Mouse (Mus musculus): Measurements from ENCODE around the gene Nit1. TPM values are rescaled to one million over a fixed set of nuclear protein-coding genes. Genes with fewer than 3 reads are reported as not detected.

Gene Nit1
- total RNA-seq, 2 experiments from 2014 or later = 35.3 to 36.8 TPM

DNA sequence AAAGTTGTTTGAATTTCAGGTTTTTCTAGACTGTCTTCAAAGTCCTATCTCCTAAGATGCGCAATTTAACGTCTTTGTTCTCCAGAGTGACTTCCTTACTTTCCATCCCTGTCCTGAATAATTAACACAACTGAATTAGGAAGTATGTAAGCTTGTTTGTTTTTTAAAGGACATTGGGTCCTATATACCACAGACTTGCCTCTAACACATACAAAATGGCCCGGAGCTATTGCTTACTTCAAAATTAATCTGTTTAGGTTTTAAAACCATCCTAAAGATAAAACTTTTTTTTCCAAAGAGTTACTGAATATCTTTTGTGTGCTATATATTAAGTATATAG, 50.4 kb downstream of the Nit1 start:
- intact Hi-C loops (cut with DNase I) = no loop called here
- DNase-seq = no peak

DNA sequence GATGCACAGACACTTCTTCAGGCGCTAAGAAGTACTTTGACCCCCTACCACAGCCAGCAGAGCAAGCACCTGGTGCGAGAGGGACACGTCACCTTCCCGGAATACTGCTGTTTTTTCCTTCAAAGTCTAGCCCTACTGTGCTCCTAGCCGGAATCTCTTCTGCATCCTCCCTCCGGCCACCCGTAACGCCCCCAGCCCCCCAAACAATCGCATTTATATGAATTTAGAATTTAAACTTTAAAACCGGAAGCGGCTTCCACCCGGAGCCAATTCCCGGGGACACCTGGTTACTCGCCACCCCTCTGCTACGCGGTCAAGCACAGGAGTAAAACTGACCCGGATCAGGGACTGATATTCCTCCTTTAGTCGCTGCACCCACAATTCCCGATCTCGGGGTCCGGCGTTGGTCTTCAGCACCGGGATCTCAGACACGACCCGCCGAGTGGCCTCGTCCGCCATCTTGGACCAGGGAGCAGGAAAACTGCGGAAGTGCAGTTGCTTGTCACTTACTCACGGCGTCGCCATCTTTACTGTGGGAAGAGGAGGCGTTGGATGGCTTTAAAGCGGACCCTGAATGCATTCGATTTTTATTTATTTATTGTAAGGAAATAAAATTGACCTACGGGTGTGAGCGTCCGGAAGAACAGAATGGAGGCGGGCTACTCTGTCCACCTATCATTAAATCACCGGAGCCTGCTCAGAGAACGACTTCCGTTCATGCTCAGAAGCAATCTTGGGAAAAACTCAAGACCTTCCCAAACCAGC, 51.0 kb downstream of the Nit1 start, which contains the start of gene Ufc1:
Gene Ufc1, minus strand, starts transcription at position 727 of the 765 bp plus-strand sequence.
- intact Hi-C loops (cut with DNase I) = no loop called here

DNA sequence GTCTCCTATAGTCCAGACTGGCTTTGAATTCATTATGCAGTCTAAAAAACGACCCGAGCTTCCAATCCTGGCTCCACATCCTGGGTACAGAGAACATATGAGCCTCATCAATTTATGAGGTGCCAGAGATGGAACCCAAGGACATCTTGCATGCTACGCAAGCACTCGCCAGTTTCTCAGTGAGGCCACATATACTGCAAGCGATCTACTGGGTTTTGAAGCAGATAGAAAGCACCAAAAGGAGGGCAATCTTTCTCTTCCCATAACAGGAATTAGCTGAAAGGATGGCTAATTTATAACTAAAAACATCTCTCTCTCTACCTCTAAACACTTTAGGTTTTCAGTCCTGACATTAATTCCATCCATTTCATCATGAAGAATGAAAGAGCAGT, 51.5 kb downstream of the Nit1 start:
- intact Hi-C loops (cut with DNase I) = no loop called here
- no peak for DNase-seq

More for the DNA sequence above, 51.0 kb downstream of the Nit1 start, which contains the start of gene Ufc1:
- DNase-seq = peak; percentile 79

DNA sequence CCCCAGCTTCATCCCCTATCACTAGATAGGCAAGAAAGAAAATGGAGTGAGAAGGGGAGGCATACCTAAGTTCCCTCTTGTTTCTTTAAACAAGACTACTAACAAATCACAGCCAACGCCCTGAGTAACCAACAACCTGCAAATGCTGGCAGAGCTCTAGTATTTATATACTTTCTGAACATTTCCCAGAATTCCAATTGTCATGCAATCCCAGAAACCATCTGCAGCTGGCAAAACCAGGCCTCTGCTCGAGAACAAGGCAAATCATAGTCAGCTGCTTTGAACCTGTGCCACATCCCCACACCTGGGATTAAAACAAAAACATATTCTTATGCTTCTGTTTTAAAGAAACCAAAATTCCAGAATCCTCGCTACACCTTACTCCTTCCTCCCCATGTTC, 52.1 kb downstream of the Nit1 start:
- no peak for DNase-seq
- intact Hi-C loops (cut with DNase I) = no loop called here

DNA sequence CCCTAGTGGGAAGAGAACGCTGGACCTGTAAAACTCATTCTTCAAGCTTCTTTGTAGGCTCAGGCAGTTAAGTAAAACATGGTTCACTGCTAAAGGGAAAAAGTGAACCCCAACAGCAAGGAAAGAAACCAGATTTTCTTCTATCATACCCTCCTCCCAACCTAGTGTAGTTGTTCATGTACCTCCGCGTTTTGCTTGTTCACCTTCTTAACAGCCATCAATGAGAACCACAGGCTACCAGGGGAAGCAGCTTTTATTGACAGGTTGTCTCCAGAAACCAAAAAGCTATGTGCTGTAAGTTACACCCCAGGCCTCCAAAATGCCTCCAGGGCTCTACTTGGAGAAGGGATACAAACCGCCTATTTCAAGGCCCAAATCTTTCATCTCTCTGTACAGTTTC, 57.1 kb downstream of the Nit1 start:
- no peak for DNase-seq
- intact Hi-C loops (cut with DNase I) = no loop called here

Other genes starting within 250 kb of the Nit1 start
- 1 to 10 TPM in 1 of 2 experiments, under 1 TPM in 1; 0.91 to 1.6 TPM for gene Cfap126, start 231.7 kb downstream of the Nit1 start, total RNA-seq (2021)
- 100 to 1,000 TPM; 200 to 212 TPM for gene Sdhc, start 195.0 kb downstream of the Nit1 start, total RNA-seq (2021)
- gene Mpz, start 194.9 kb downstream of the Nit1 start, total RNA-seq (2021) = not detected
- gene Pcp4l1, start 149.4 kb downstream of the Nit1 start, total RNA-seq (2021) = 10 to 100 TPM in 1 of 2 experiments, 1 to 10 TPM in 1; 9.0 to 11.3 TPM
- gene Nr1i3, start 131.7 kb downstream of the Nit1 start, total RNA-seq (2021) = not detected
- gene Tomm40l, start 123.1 kb downstream of the Nit1 start, total RNA-seq (2021) = 10 to 100 TPM; 50.7 to 56.9 TPM
- gene Apoa2, start 120.6 kb downstream of the Nit1 start, total RNA-seq (2021) = 1 to 10 TPM; 2.6 to 3.0 TPM
- gene Fcer1g, start 111.3 kb downstream of the Nit1 start, total RNA-seq (2021) = 1 to 10 TPM; 7.1 to 8.0 TPM
- gene Adamts4, start 95.2 kb downstream of the Nit1 start, total RNA-seq (2021) = 1 to 10 TPM; 4.2 to 5.3 TPM
- 100 to 1,000 TPM; 183 to 186 TPM for gene Ndufs2, start 94.3 kb downstream of the Nit1 start, total RNA-seq (2021)
- gene B4galt3, start 75.3 kb downstream of the Nit1 start, total RNA-seq (2021) = 10 to 100 TPM; 74.2 to 87.8 TPM
- gene Ppox, start 64.5 kb downstream of the Nit1 start, total RNA-seq (2021) = 10 to 100 TPM; 19.6 to 25.4 TPM
- 10 to 100 TPM; 60.4 to 66.4 TPM for gene Usp21, start 57.7 kb downstream of the Nit1 start, total RNA-seq (2021)
- 10 to 100 TPM; 91.2 to 93.4 TPM for gene Ufc1, start 50.6 kb downstream of the Nit1 start, total RNA-seq (2021)
- 10 to 100 TPM; 38.4 to 45.9 TPM for gene Dedd, start 16.5 kb downstream of the Nit1 start, total RNA-seq (2021)
- 100 to 1,000 TPM; 112 to 125 TPM for gene Pfdn2, start within 50 bp of the Nit1 start, total RNA-seq (2021)
- 1 to 10 TPM; 4.4 to 4.8 TPM for gene Klhdc9, start 15.2 kb upstream of the Nit1 start, total RNA-seq (2021)
- gene Nectin4, start 24.5 kb upstream of the Nit1 start, total RNA-seq (2021) = 1 to 10 TPM in 1 of 2 experiments, under 1 TPM in 1; 0.88 to 1.2 TPM
- 1 to 10 TPM in 1 of 2 experiments, under 1 TPM in 1; 0.98 to 1.6 TPM for gene Arhgap30, start 43.3 kb upstream of the Nit1 start, total RNA-seq (2021)
- gene Usf1, start 65.7 kb upstream of the Nit1 start, total RNA-seq (2021) = 100 to 1,000 TPM; 130 to 141 TPM
- 1 to 10 TPM; 2.9 to 5.8 TPM for gene Tstd1, start 73.2 kb upstream of the Nit1 start, total RNA-seq (2021)
- 1 to 10 TPM; 4.9 to 6.2 TPM for gene F11r, start 91.9 kb upstream of the Nit1 start, total RNA-seq (2021)
- 10 to 100 TPM; 10.5 to 10.9 TPM for gene Alyref2, start 157.8 kb upstream of the Nit1 start, total RNA-seq (2021)
- gene Itln1, start 189.6 kb upstream of the Nit1 start, total RNA-seq (2021) = not detected
- gene Cd244a, start 213.5 kb upstream of the Nit1 start, total RNA-seq (2021) = under 1 TPM; 0.08 to 0.22 TPM